Mouse (Mus musculus) heart, embryonic 16.5 days (tissue): ENCODE results near the gene Gm20388. TPM values are rescaled to one million over a fixed set of nuclear protein-coding genes. Genes with fewer than 3 reads are reported as not detected.
A peak's percentile ranks its signal among the peaks of the same experiment; 100 is the strongest.

ENCODE experiments used
- ATAC-seq: fragments of 200-750 bp; cut with Nextera tagmentation; replicated peaks from 2 replicates; pipeline ENCODE4 v1.8.0; 2017; ENCODE audit warnings: moderate number of reproducible peaks; ENCODE audit not compliant: insufficient read depth, low FRiP score; ENCODE audit errors: extremely low read depth
- H3K27ac ChIP-seq: fragments of 300-500 bp; sonication (generic); 2 replicates; pipeline ENCODE4 v1.5.1; 2014; ENCODE audit warnings: mild to moderate bottlenecking, low read length, control low read depth, moderate library complexity
- H3K27me3 ChIP-seq: fragments of 300-500 bp; sonication (generic); 2 replicates; pipeline ENCODE4 v1.6.1; 2014; ENCODE audit warnings: low read length, mixed read lengths; ENCODE audit not compliant: control insufficient read depth, insufficient read depth
- H3K36me3 ChIP-seq: fragments of 300-500 bp; sonication (generic); 2 replicates; pipeline ENCODE4 v1.6.1; 2014; ENCODE audit not compliant: control insufficient read depth, insufficient read depth
- H3K4me1 ChIP-seq: fragments of 300-500 bp; sonication (generic); 2 replicates; pipeline ENCODE4 v1.6.1; 2014; ENCODE audit warnings: low read length, mixed read lengths; ENCODE audit not compliant: control insufficient read depth, insufficient read depth
- H3K4me2 ChIP-seq: fragments of 300-500 bp; sonication (generic); 2 replicates; pipeline ENCODE4 v1.6.1; 2014; ENCODE audit warnings: low read depth, mild to moderate bottlenecking, control low read depth, low read length
- H3K4me3 ChIP-seq: fragments of 300-500 bp; sonication (generic); 2 replicates; pipeline ENCODE4 v1.5.1; 2014; ENCODE audit warnings: mild to moderate bottlenecking, control low read depth, low read length
- H3K9ac ChIP-seq: fragments of 300-500 bp; sonication (generic); 2 replicates; pipeline ENCODE4 v1.6.1; 2014; ENCODE audit warnings: low read length, control low read depth
- H3K9me3 ChIP-seq: fragments of 300-500 bp; sonication (generic); replicated peaks from 2 replicates; pipeline ENCODE4 v1.6.1; 2016; ENCODE audit warnings: low read length; ENCODE audit not compliant: control insufficient read depth
- WGBS: fragments of 180-500 bp; shearing (Covaris S2); extraction: QIAGEN DNeasy Blood & Tissue Kit; methylation state at CpG from one replicate; pipeline ENCODE4 v1.1.7; 2014; 5-methylcytosine and 5-hydroxymethylcytosine counted together
- polyA plus RNA-seq: library from polyadenylated mRNA; unstranded; fragments of >200 nt; fragmentation: Nextera tagmentation; extraction: Ambion mirVana; gene quantifications from 2 replicates; pipeline ENCODE4 v1.2.1, GENCODE M21; 2015

The Gm20388 gene
- polyA plus RNA-seq, 1 experiment from 2014 or later, result 4.5 TPM

DNA sequence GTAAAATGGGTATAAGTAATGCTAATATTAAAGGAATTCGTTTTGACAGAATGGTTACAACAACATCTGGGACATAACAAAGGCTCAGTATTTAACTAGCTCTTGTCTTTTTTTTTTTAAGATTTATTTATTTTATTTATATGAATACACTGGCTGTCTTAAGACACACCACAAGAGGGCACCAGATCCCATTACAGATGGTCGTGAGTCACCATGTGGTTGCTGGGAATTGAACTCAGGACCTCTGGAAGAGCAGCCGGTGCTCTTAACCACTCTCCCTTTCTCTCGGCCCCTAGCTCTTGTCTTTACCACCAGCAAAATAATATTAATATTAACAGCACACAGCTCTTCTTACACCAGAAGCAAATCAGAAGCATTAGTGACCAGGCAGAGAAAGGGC, 3742.0 kb downstream of the Gm20388 start:
- H3K9me3 ChIP-seq, result no peaks in the 10 kb centered on the region
- peaks cover 9% of the 10 kb centered on the region for H3K4me1 ChIP-seq
- peaks cover 7% of the 10 kb centered on the region; the same call in 1 of the 2 replicates for H3K36me3 ChIP-seq
- WGBS, result 62% methylated on average over 4 of the region's 4 CpGs
- H3K27ac ChIP-seq, result no peak overlapping the region
- no peak overlapping the region for H3K4me3 ChIP-seq
- H3K4me2 ChIP-seq, result no peak overlapping the region
- no peak overlapping the region for H3K9ac ChIP-seq
- H3K27me3 ChIP-seq, result no peaks in the 10 kb centered on the region
- ATAC-seq, result no peak

GRCm38 (mm10) chr8:123653308-123653993, 3742.8 kb downstream of the Gm20388 start, which contains the start of gene Rhou:
TSS of gene Rhou (plus strand) at chr8:123653929.
- Histone ChIP-seq H3K4me2 (peak within 1 kb of the TSS; percentile 84), H3K9me3 (no peaks in the 10 kb centered on the region), H3K27me3 (no peaks in the 10 kb centered on the region), H3K9ac (peak within 1 kb of the TSS; percentile 85), H3K4me3 (peak within 1 kb of the TSS; percentile 76), H3K27ac (peak within 1 kb of the TSS; percentile 80), H3K4me1 (peaks cover 9% of the 10 kb centered on the region), H3K36me3 (peaks cover 9% of the 10 kb centered on the region)
- WGBS, result under 1% methylated on average over 52 of the region's 58 CpGs
- peak; percentile 89 for ATAC-seq

DNA sequence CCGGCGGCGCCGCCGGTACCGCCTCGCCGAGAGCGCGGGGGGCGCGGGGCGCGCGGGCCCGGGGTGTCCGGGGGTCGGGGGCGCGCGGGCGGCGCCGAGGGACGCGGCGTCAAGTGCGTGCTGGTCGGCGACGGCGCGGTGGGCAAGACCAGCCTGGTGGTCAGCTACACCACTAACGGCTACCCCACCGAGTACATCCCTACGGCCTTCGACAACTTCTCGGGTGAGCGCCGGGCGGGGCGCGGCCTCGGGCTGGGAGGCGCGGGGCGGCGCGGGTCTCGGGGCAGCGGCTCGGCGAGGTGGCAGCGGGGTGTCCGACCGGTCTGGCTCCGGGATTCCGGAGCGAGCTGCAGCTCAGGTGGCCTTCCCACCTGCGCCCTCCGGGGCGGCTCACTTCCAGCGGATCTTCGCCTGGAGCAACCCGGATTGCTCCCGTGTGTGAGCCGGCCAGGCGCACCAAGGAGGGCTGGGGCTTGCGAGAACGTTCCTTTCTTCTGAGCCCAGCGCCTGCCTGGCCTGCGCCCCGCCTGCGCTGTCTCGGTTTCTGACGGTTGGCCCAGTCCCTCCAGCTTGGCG, 3743.4 kb downstream of the Gm20388 start:
- Histone ChIP-seq H3K27me3 (no peaks in the 10 kb centered on the region), H3K36me3 (peaks cover 11% of the 10 kb centered on the region), H3K4me1 (peaks cover 9% of the 10 kb centered on the region), H3K27ac (peak overlapping the region; percentile 80), H3K9ac (peak overlapping the region; percentile 85), H3K9me3 (no peaks in the 10 kb centered on the region), H3K4me3 (peak overlapping the region; percentile 76), H3K4me2 (peak overlapping the region; percentile 84)
- WGBS, result under 1% methylated on average over 65 of the region's 77 CpGs
- ATAC-seq, result peak; percentile 51

DNA sequence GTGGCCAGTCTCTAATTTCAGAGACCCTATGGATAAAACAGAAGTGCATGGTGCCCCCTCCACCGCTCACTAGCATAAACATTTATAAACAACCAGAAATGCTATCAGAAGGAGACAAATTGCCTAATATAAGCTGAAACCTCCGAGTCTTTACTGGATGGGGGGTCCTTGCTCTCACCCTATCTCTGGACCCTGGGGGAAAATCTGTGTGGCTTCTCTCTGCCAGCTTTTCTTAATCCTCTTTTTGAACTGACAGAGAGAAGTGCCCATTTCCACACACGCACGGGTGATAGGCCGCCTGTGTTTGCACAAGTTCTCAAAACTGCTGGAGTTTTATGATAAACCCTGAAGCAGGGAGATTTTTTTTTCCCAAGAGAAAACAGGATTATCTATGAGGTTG, 3744.1 kb downstream of the Gm20388 start:
- Histone ChIP-seq H3K36me3 (peaks cover 11% of the 10 kb centered on the region), H3K27me3 (no peaks in the 10 kb centered on the region), H3K9me3 (no peaks in the 10 kb centered on the region), H3K9ac (peak overlapping the region; percentile 85), H3K4me1 (peaks cover 9% of the 10 kb centered on the region), H3K27ac (peak overlapping the region; percentile 23), H3K4me3 (peak overlapping the region; percentile 76), H3K4me2 (peak overlapping the region; percentile 84)
- WGBS, result 40% methylated on average over 5 of the region's 5 CpGs
- ATAC-seq, result no peak

GRCm38 (mm10) chr8:123655351-123655779, 3744.7 kb downstream of the Gm20388 start:
- H3K4me1 ChIP-seq, result peaks cover 9% of the 10 kb centered on the region
- peak overlapping the region; percentile 84 for H3K4me2 ChIP-seq
- ATAC-seq, result no peak
- H3K36me3 ChIP-seq, result peaks cover 11% of the 10 kb centered on the region
- H3K27me3 ChIP-seq, result no peaks in the 10 kb centered on the region
- peak overlapping the region; percentile 85 for H3K9ac ChIP-seq
- WGBS, result 22% methylated on average over 8 of the region's 8 CpGs
- peak overlapping the region; percentile 76 for H3K4me3 ChIP-seq
- no peaks in the 10 kb centered on the region for H3K9me3 ChIP-seq
- H3K27ac ChIP-seq, result peak overlapping the region; percentile 23

DNA sequence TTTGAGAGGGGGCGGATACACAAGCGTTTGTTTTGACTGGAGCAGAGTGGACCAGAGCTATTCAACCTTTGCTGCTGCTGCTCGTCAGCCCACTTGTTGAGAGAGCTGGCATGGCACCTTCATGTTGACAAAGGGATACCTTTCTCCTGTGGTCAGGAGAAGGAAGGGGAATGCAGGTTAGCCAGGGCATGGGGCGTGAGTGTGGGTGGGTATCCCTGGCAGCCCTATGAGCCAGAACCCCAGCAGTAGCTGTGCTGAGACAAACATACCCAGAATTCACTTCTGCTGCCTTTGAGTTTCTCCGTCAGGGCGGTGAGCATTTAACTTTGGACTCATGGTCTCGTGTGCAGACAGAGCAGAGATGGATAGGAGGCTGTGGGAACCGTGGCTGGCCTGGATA, 3747.2 kb downstream of the Gm20388 start:
- no peak for ATAC-seq
- no peaks in the 10 kb centered on the region for H3K9me3 ChIP-seq
- H3K27me3 ChIP-seq, result no peaks in the 10 kb centered on the region
- WGBS, result 89% methylated on average over 8 of the region's 8 CpGs
- H3K4me2 ChIP-seq, result no peak overlapping the region
- H3K4me1 ChIP-seq, result peaks cover 9% of the 10 kb centered on the region
- no peak overlapping the region for H3K27ac ChIP-seq
- peaks cover 14% of the 10 kb centered on the region for H3K36me3 ChIP-seq
- H3K9ac ChIP-seq, result no peak overlapping the region
- no peak overlapping the region for H3K4me3 ChIP-seq

GRCm38 (mm10) chr8:123659469-123660057, 3748.9 kb downstream of the Gm20388 start:
- no peak overlapping the region for H3K4me3 ChIP-seq
- 54% methylated on average over 10 of the region's 10 CpGs for WGBS
- H3K27ac ChIP-seq, result 0 out of 2 replicates have a peak overlapping the region, but pooled peaks have one; percentile 25
- H3K9ac ChIP-seq, result no peak overlapping the region
- no peaks in the 10 kb centered on the region for H3K27me3 ChIP-seq
- peak; percentile 77 for ATAC-seq
- H3K36me3 ChIP-seq, result peaks cover 14% of the 10 kb centered on the region
- no peaks in the 10 kb centered on the region for H3K9me3 ChIP-seq
- H3K4me2 ChIP-seq, result no peak overlapping the region
- peaks cover 6% of the 10 kb centered on the region for H3K4me1 ChIP-seq

DNA sequence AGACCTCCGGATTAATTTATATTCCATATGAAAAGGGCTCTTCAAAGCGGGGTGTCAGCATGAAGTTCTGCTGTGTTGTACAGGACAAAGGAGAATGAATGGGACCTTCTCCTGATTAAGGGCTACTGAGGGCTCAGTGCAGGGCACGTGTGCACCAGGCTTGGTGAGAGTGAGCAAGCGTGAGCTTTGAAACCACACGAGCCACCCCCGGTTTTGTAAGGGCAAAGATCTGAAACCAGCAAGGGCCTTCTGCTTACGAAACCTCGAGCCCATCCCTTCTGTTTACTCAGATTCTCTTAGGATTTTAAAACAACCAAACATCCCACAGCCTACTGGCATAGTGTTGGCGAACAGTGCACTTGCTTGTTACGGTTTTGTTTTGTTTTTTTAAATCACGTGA, 3750.9 kb downstream of the Gm20388 start:
- Histone ChIP-seq H3K36me3 (peaks cover 11% of the 10 kb centered on the region), H3K4me2 (no peak overlapping the region), H3K4me3 (no peak overlapping the region), H3K4me1 (no peaks in the 10 kb centered on the region), H3K9me3 (no peaks in the 10 kb centered on the region), H3K27ac (no peak overlapping the region), H3K9ac (no peak overlapping the region), H3K27me3 (no peaks in the 10 kb centered on the region)
- ATAC-seq, result no peak
- 88% methylated on average over 11 of the region's 11 CpGs for WGBS

- no peak overlapping the region for H3K9ac ChIP-seq
- H3K27me3 ChIP-seq, result no peaks in the 10 kb centered on the region
- no peak for ATAC-seq
- H3K36me3 ChIP-seq, result 0 out of 2 replicates have a peak, but pooled peaks cover 3% of the 10 kb centered on the region
- no peak overlapping the region for H3K4me2 ChIP-seq
- WGBS, result 69% methylated on average over 6 of the region's 6 CpGs
- no peaks in the 10 kb centered on the region for H3K9me3 ChIP-seq
- H3K4me1 ChIP-seq, result no peaks in the 10 kb centered on the region
- H3K4me3 ChIP-seq, result no peak overlapping the region
- no peak overlapping the region for H3K27ac ChIP-seq
Measured at GRCm38 (mm10) chr8:123665580-123665979, 3754.9 kb downstream of the Gm20388 start.
